Mouse (Mus musculus) liver, embryonic 13.5 days (tissue): ENCODE measurements around the gene Mrpl21. TPM values are rescaled to one million over a fixed set of nuclear protein-coding genes. Genes with fewer than 3 reads are reported as not detected.
A peak's percentile ranks its signal among the peaks of the same experiment; 100 is the strongest.

Source experiments
- ATAC-seq: fragments of 200-750 bp; cut with Nextera tagmentation; 2 replicates; pipeline ENCODE4 v1.8.0; 2017; ENCODE audit warnings: low read depth, mild to moderate bottlenecking, moderate number of reproducible peaks, moderate library complexity
- DNase-seq: peaks from one replicate; pipeline ENCODE4 v3.0.0; 2022
- H3K27ac ChIP-seq: fragments of 300-500 bp; sonication (generic); 2 replicates; pipeline ENCODE4 v1.5.1; 2015; ENCODE audit warnings: moderate library complexity, mild to moderate bottlenecking, inconsistent platforms
- H3K27me3 ChIP-seq: fragments of 300-500 bp; sonication (generic); 2 replicates; pipeline ENCODE4 v1.6.1; 2015; ENCODE audit warnings: mild to moderate bottlenecking, inconsistent platforms
- H3K36me3 ChIP-seq: fragments of 300-500 bp; sonication (generic); 2 replicates; pipeline ENCODE4 v1.6.1; 2015; ENCODE audit warnings: mild to moderate bottlenecking, inconsistent platforms
- H3K4me1 ChIP-seq: fragments of 300-500 bp; sonication (generic); replicated peaks from 2 replicates; pipeline ENCODE4 v1.6.1; 2015; ENCODE audit warnings: inconsistent platforms
- H3K4me2 ChIP-seq: fragments of 300-500 bp; sonication (generic); 2 replicates; pipeline ENCODE4 v1.6.1; 2015; ENCODE audit warnings: inconsistent platforms, mild to moderate bottlenecking, moderate library complexity
- H3K4me3 ChIP-seq: fragments of 300-500 bp; sonication (generic); replicated peaks from 2 replicates; pipeline ENCODE4 v1.5.1; 2015; ENCODE audit warnings: mild to moderate bottlenecking, inconsistent platforms
- H3K9ac ChIP-seq: fragments of 300-500 bp; sonication (generic); 2 replicates; pipeline ENCODE4 v1.6.1; 2015; ENCODE audit warnings: mild to moderate bottlenecking, inconsistent platforms
- H3K9me3 ChIP-seq: fragments of 300-500 bp; sonication (generic); replicated peaks from 2 replicates; pipeline ENCODE4 v1.6.1; 2016; ENCODE audit warnings: inconsistent platforms
- WGBS: fragments of 180-500 bp; shearing (Covaris S2); methylation state at CpG from one replicate; pipeline ENCODE4 v1.1.7; 2015; ENCODE audit not compliant: insufficient replicate concordance; 5-methylcytosine and 5-hydroxymethylcytosine counted together
- polyA plus RNA-seq: library from polyadenylated mRNA; unstranded; fragments of >200 nt; fragmentation: Nextera tagmentation; extraction: Ambion mirVana; gene quantifications from 2 replicates; pipeline ENCODE4 v1.2.1, GENCODE M21; 2015

Mrpl21 gene
- polyA plus RNA-seq, 1 experiment from 2014 or later: 85.4 TPM

GRCm38 (mm10) chr19:3269279-3269678 lies 13.4 kb upstream of the Mrpl21 start:
- Histone ChIP-seq H3K9me3 (no peaks in the 10 kb centered on the region), H3K36me3 (peaks cover 92% of the 10 kb centered on the region), H3K27ac (no peak overlapping the region), H3K4me1 (no peaks in the 10 kb centered on the region), H3K4me2 (no peak overlapping the region), H3K27me3 (no peaks in the 10 kb centered on the region), H3K9ac (no peak overlapping the region), H3K4me3 (no peak overlapping the region)
- WGBS: 76% methylated on average over 9 of the region's 9 CpGs
- no peak for ATAC-seq
- DNase-seq: no peak

- Histone ChIP-seq H3K9me3 (no peaks in the 10 kb centered on the region), H3K27ac (no peak overlapping the region), H3K36me3 (peaks cover 92% of the 10 kb centered on the region), H3K4me2 (no peak overlapping the region), H3K9ac (no peak overlapping the region), H3K27me3 (no peaks in the 10 kb centered on the region), H3K4me3 (no peak overlapping the region), H3K4me1 (no peaks in the 10 kb centered on the region)
- WGBS: 90% methylated on average over 5 of the region's 6 CpGs
- DNase-seq (no peak), ATAC-seq (no peak)
These were observed 12.9 kb upstream of the Mrpl21 start for GRCm38 (mm10) chr19:3269803-3270202.

GRCm38 (mm10) chr19:3271366-3271765 lies 11.3 kb upstream of the Mrpl21 start:
- DNase-seq (no peak), ATAC-seq (no peak)
- Histone ChIP-seq H3K4me2 (no peak overlapping the region), H3K36me3 (peaks cover 91% of the 10 kb centered on the region), H3K27me3 (no peaks in the 10 kb centered on the region), H3K9me3 (no peaks in the 10 kb centered on the region), H3K9ac (no peak overlapping the region), H3K4me1 (no peaks in the 10 kb centered on the region), H3K27ac (no peak overlapping the region), H3K4me3 (no peak overlapping the region)
- 69% methylated on average over 6 of the region's 6 CpGs for WGBS

GRCm38 (mm10) chr19:3273331-3273730 lies 9.4 kb upstream of the Mrpl21 start:
- Histone ChIP-seq H3K4me1 (no peaks in the 10 kb centered on the region), H3K36me3 (peaks cover 91% of the 10 kb centered on the region), H3K9me3 (no peaks in the 10 kb centered on the region), H3K9ac (no peak overlapping the region), H3K4me3 (no peak overlapping the region), H3K4me2 (no peak overlapping the region), H3K27me3 (no peaks in the 10 kb centered on the region), H3K27ac (no peak overlapping the region)
- DNase-seq (no peak), ATAC-seq (no peak)
- 75% methylated on average over 9 of the region's 9 CpGs for WGBS

GRCm38 (mm10) chr19:3275744-3276365 lies 6.8 kb upstream of the Mrpl21 start:
- no peak for ATAC-seq
- Histone ChIP-seq H3K27me3 (no peaks in the 10 kb centered on the region), H3K4me1 (no peaks in the 10 kb centered on the region), H3K4me3 (no peak overlapping the region), H3K36me3 (peaks cover 91% of the 10 kb centered on the region), H3K9ac (no peak overlapping the region), H3K4me2 (no peak overlapping the region), H3K27ac (no peak overlapping the region), H3K9me3 (no peaks in the 10 kb centered on the region)
- 78% methylated on average over 3 of the region's 3 CpGs for whole genome bisulfite sequencing
- DNase-seq: no peak

GRCm38 (mm10) chr19:3281886-3282285 lies 815 bp upstream of the Mrpl21 start:
- DNase-seq (no peak), ATAC-seq (no peak)
- Histone ChIP-seq H3K27ac (no peak overlapping the region), H3K9me3 (no peaks in the 10 kb centered on the region), H3K9ac (peak overlapping the region; percentile 82), H3K4me1 (peaks cover 27% of the 10 kb centered on the region), H3K36me3 (peaks cover 56% of the 10 kb centered on the region), H3K4me3 (peak overlapping the region; percentile 78), H3K4me2 (peak overlapping the region; percentile 84), H3K27me3 (no peaks in the 10 kb centered on the region)
- WGBS: 34% methylated on average over 4 of the region's 4 CpGs

- 78% methylated on average over 1 of the region's 1 CpGs for WGBS
- Histone ChIP-seq H3K4me3 (no peak overlapping the region), H3K27ac (no peak overlapping the region), H3K36me3 (peaks cover 67% of the 10 kb centered on the region), H3K4me1 (peaks cover 4% of the 10 kb centered on the region; the same call in 1 of the 2 replicates), H3K4me2 (no peak overlapping the region), H3K9me3 (no peaks in the 10 kb centered on the region), H3K27me3 (no peaks in the 10 kb centered on the region), H3K9ac (no peak overlapping the region)
- DNase-seq: no peak
- ATAC-seq: no peak
These were observed 6.3 kb downstream of the Mrpl21 start for GRCm38 (mm10) chr19:3289006-3289405.

GRCm38 (mm10) chr19:3292028-3292427 lies 9.3 kb downstream of the Mrpl21 start:
- no peak overlapping the region for H3K9ac ChIP-seq
- no peak overlapping the region for H3K4me2 ChIP-seq
- H3K36me3 ChIP-seq: peaks cover 45% of the 10 kb centered on the region
- H3K9me3 ChIP-seq: no peaks in the 10 kb centered on the region
- ATAC-seq: peak; percentile 37; the same call in 1 of the 2 replicates
- H3K4me3 ChIP-seq: no peak overlapping the region
- 74% methylated on average over 2 of the region's 2 CpGs for WGBS
- H3K27ac ChIP-seq: no peak overlapping the region
- no peaks in the 10 kb centered on the region for H3K27me3 ChIP-seq
- H3K4me1 ChIP-seq: peaks cover 5% of the 10 kb centered on the region
- peak; percentile 18 for DNase-seq

GRCm38 (mm10) chr19:3292993-3293392 lies 10.3 kb downstream of the Mrpl21 start:
- Histone ChIP-seq H3K9me3 (no peaks in the 10 kb centered on the region), H3K4me2 (no peak overlapping the region), H3K36me3 (peaks cover 36% of the 10 kb centered on the region), H3K4me3 (no peak overlapping the region), H3K4me1 (peaks cover 8% of the 10 kb centered on the region), H3K27ac (no peak overlapping the region), H3K27me3 (no peaks in the 10 kb centered on the region), H3K9ac (no peak overlapping the region)
- WGBS: 63% methylated on average over 1 of the region's 1 CpGs
- no peak for ATAC-seq
- no peak for DNase-seq

GRCm38 (mm10) chr19:3295245-3295644 lies 12.5 kb downstream of the Mrpl21 start:
- no peak for ATAC-seq
- H3K9ac ChIP-seq: no peak overlapping the region
- DNase-seq: no peak
- no peaks in the 10 kb centered on the region for H3K27me3 ChIP-seq
- whole genome bisulfite sequencing: 82% methylated on average over 6 of the region's 6 CpGs
- peaks cover 8% of the 10 kb centered on the region for H3K4me1 ChIP-seq
- peaks cover 14% of the 10 kb centered on the region for H3K36me3 ChIP-seq
- H3K27ac ChIP-seq: no peak overlapping the region
- H3K9me3 ChIP-seq: no peaks in the 10 kb centered on the region
- no peak overlapping the region for H3K4me3 ChIP-seq
- H3K4me2 ChIP-seq: no peak overlapping the region

GRCm38 (mm10) chr19:3297034-3297433 lies 14.3 kb downstream of the Mrpl21 start:
- H3K9ac ChIP-seq: no peak overlapping the region
- ATAC-seq (no peak), DNase-seq (no peak)
- H3K27ac ChIP-seq: no peak overlapping the region
- no peaks in the 10 kb centered on the region for H3K27me3 ChIP-seq
- no peak overlapping the region for H3K4me3 ChIP-seq
- peaks cover 8% of the 10 kb centered on the region for H3K4me1 ChIP-seq
- no peaks in the 10 kb centered on the region for H3K9me3 ChIP-seq
- H3K4me2 ChIP-seq: no peak overlapping the region
- no peaks in the 10 kb centered on the region for H3K36me3 ChIP-seq

- H3K9ac ChIP-seq: no peak overlapping the region
- no peaks in the 10 kb centered on the region for H3K9me3 ChIP-seq
- H3K27me3 ChIP-seq: no peaks in the 10 kb centered on the region
- 74% methylated on average over 7 of the region's 7 CpGs for WGBS
- H3K4me3 ChIP-seq: no peak overlapping the region
- H3K4me1 ChIP-seq: peaks cover 8% of the 10 kb centered on the region
- ATAC-seq: no peak
- H3K4me2 ChIP-seq: no peak overlapping the region
- H3K36me3 ChIP-seq: no peaks in the 10 kb centered on the region
- H3K27ac ChIP-seq: no peak overlapping the region
- no peak for DNase-seq
These were observed 15.1 kb downstream of the Mrpl21 start for GRCm38 (mm10) chr19:3297775-3298174.
